Mouse (Mus musculus): Measurements from ENCODE around the gene Ssc5d. TPM values are rescaled to one million over a fixed set of nuclear protein-coding genes. Genes with fewer than 3 reads are reported as not detected.

Ssc5d gene
- polyA plus RNA-seq, 1 experiment from 2014 or later = 2.7 TPM

GRCm38 (mm10) chr7:4899649-4900522 lies 25.7 kb upstream of the Ssc5d start:
- H3K27ac ChIP-seq (ENCODE audit: low read length) = peak overlapping the region; percentile 88
- H3K4me3 ChIP-seq (ENCODE audit: low read length) = peak overlapping the region; percentile 44
- no peaks in the 10 kb centered on the region for H3K36me3 ChIP-seq (ENCODE audit: control insufficient read depth, insufficient read depth)
- peak overlapping the region; percentile 75 for H3K4me2 ChIP-seq (ENCODE audit: low read depth, low read length)
- ATAC-seq (replicated peaks; ENCODE audit: extremely low read depth, insufficient read depth, low FRiP score) = peak; percentile 79
- H3K27me3 ChIP-seq (ENCODE audit: control insufficient read depth, insufficient read depth, low read length) = no peaks in the 10 kb centered on the region
- H3K4me1 ChIP-seq (ENCODE audit: control insufficient read depth, insufficient read depth, low read length) = peaks cover 7% of the 10 kb centered on the region
- H3K9ac ChIP-seq (ENCODE audit: low read length) = peak overlapping the region; percentile 72
- H3K9me3 ChIP-seq (replicated peaks; ENCODE audit: control insufficient read depth, low read length) = peaks cover 4% of the 10 kb centered on the region; the same call in 1 of the 2 replicates
- 4% methylated on average over 19 of the region's 19 CpGs for WGBS

GRCm38 (mm10) chr7:4900523-4900851 lies 25.1 kb upstream of the Ssc5d start:
- ATAC-seq (replicated peaks; ENCODE audit: extremely low read depth, insufficient read depth, low FRiP score) = peak; percentile 25; the same call in 1 of the 2 replicates
- Histone ChIP-seq H3K4me1 (ENCODE audit: control insufficient read depth, insufficient read depth, low read length) (peaks cover 7% of the 10 kb centered on the region), H3K36me3 (ENCODE audit: control insufficient read depth, insufficient read depth) (no peaks in the 10 kb centered on the region), H3K9me3 (replicated peaks; ENCODE audit: control insufficient read depth, low read length) (peaks cover 4% of the 10 kb centered on the region; the same call in 1 of the 2 replicates), H3K4me3 (ENCODE audit: low read length) (peak overlapping the region; percentile 44), H3K27ac (ENCODE audit: low read length) (peak overlapping the region; percentile 88), H3K27me3 (ENCODE audit: control insufficient read depth, insufficient read depth, low read length) (no peaks in the 10 kb centered on the region), H3K4me2 (ENCODE audit: low read depth, low read length) (peak overlapping the region; percentile 75), H3K9ac (ENCODE audit: low read length) (peak overlapping the region; percentile 72)
- WGBS = 15% methylated on average over 10 of the region's 11 CpGs

GRCm38 (mm10) chr7:4901171-4901570 lies 24.4 kb upstream of the Ssc5d start:
- peaks cover 4% of the 10 kb centered on the region; the same call in 1 of the 2 replicates for H3K9me3 ChIP-seq (replicated peaks; ENCODE audit: control insufficient read depth, low read length)
- no peak overlapping the region; the same call in 1 of the 2 replicates for H3K27ac ChIP-seq (ENCODE audit: low read length)
- no peak overlapping the region; the same call in 1 of the 2 replicates for H3K9ac ChIP-seq (ENCODE audit: low read length)
- peak overlapping the region; percentile 75; the same call in 1 of the 2 replicates for H3K4me2 ChIP-seq (ENCODE audit: low read depth, low read length)
- H3K36me3 ChIP-seq (ENCODE audit: control insufficient read depth, insufficient read depth) = no peaks in the 10 kb centered on the region
- no peak for ATAC-seq (replicated peaks; ENCODE audit: extremely low read depth, insufficient read depth, low FRiP score)
- H3K4me3 ChIP-seq (ENCODE audit: low read length) = peak overlapping the region; percentile 44
- no peaks in the 10 kb centered on the region for H3K27me3 ChIP-seq (ENCODE audit: control insufficient read depth, insufficient read depth, low read length)
- H3K4me1 ChIP-seq (ENCODE audit: control insufficient read depth, insufficient read depth, low read length) = peaks cover 7% of the 10 kb centered on the region
- 53% methylated on average over 8 of the region's 8 CpGs for WGBS

- H3K9ac ChIP-seq (ENCODE audit: low read length) = no peak overlapping the region
- peaks cover 4% of the 10 kb centered on the region; the same call in 1 of the 2 replicates for H3K9me3 ChIP-seq (replicated peaks; ENCODE audit: control insufficient read depth, low read length)
- no peak overlapping the region for H3K4me3 ChIP-seq (ENCODE audit: low read length)
- no peak for ATAC-seq (replicated peaks; ENCODE audit: extremely low read depth, insufficient read depth, low FRiP score)
- 66% methylated on average over 9 of the region's 9 CpGs for WGBS
- H3K4me2 ChIP-seq (ENCODE audit: low read depth, low read length) = no peak overlapping the region
- no peaks in the 10 kb centered on the region for H3K36me3 ChIP-seq (ENCODE audit: control insufficient read depth, insufficient read depth)
- H3K27ac ChIP-seq (ENCODE audit: low read length) = no peak overlapping the region
- peaks cover 7% of the 10 kb centered on the region for H3K4me1 ChIP-seq (ENCODE audit: control insufficient read depth, insufficient read depth, low read length)
- H3K27me3 ChIP-seq (ENCODE audit: control insufficient read depth, insufficient read depth, low read length) = no peaks in the 10 kb centered on the region
These were observed 23.2 kb upstream of the Ssc5d start for GRCm38 (mm10) chr7:4902404-4902803.

- Histone ChIP-seq H3K27me3 (ENCODE audit: control insufficient read depth, insufficient read depth, low read length) (no peaks in the 10 kb centered on the region), H3K4me3 (ENCODE audit: low read length) (no peak within 1 kb of the TSS), H3K27ac (ENCODE audit: low read length) (no peak within 1 kb of the TSS), H3K9me3 (replicated peaks; ENCODE audit: control insufficient read depth, low read length) (no peaks in the 10 kb centered on the region), H3K9ac (ENCODE audit: low read length) (no peak within 1 kb of the TSS), H3K36me3 (ENCODE audit: control insufficient read depth, insufficient read depth) (no peaks in the 10 kb centered on the region), H3K4me1 (ENCODE audit: control insufficient read depth, insufficient read depth, low read length) (no peaks in the 10 kb centered on the region), H3K4me2 (ENCODE audit: low read depth, low read length) (no peak within 1 kb of the TSS)
- ATAC-seq (replicated peaks; ENCODE audit: extremely low read depth, insufficient read depth, low FRiP score) = no peak
- 40% methylated on average over 10 of the region's 10 CpGs for WGBS
These were observed 19.1 kb upstream of the Ssc5d start, which contains the start of gene Gm36210 for GRCm38 (mm10) chr7:4906466-4906950. Gene Gm36210, minus strand, starts transcription at chr7:4906516.

- WGBS = 32% methylated on average over 9 of the region's 9 CpGs
- H3K4me2 ChIP-seq (ENCODE audit: low read depth, low read length) = no peak overlapping the region
- no peaks in the 10 kb centered on the region for H3K36me3 ChIP-seq (ENCODE audit: control insufficient read depth, insufficient read depth)
- H3K9ac ChIP-seq (ENCODE audit: low read length) = no peak overlapping the region
- H3K4me3 ChIP-seq (ENCODE audit: low read length) = no peak overlapping the region
- no peak for ATAC-seq (replicated peaks; ENCODE audit: extremely low read depth, insufficient read depth, low FRiP score)
- no peak overlapping the region for H3K27ac ChIP-seq (ENCODE audit: low read length)
- H3K27me3 ChIP-seq (ENCODE audit: control insufficient read depth, insufficient read depth, low read length) = no peaks in the 10 kb centered on the region
- no peaks in the 10 kb centered on the region for H3K9me3 ChIP-seq (replicated peaks; ENCODE audit: control insufficient read depth, low read length)
- H3K4me1 ChIP-seq (ENCODE audit: control insufficient read depth, insufficient read depth, low read length) = peaks cover 8% of the 10 kb centered on the region
These were observed 14.0 kb upstream of the Ssc5d start for GRCm38 (mm10) chr7:4911561-4911960.

- peaks cover 11% of the 10 kb centered on the region for H3K4me1 ChIP-seq (ENCODE audit: control insufficient read depth, insufficient read depth, low read length)
- H3K9me3 ChIP-seq (replicated peaks; ENCODE audit: control insufficient read depth, low read length) = no peaks in the 10 kb centered on the region
- no peaks in the 10 kb centered on the region for H3K27me3 ChIP-seq (ENCODE audit: control insufficient read depth, insufficient read depth, low read length)
- no peak overlapping the region for H3K4me3 ChIP-seq (ENCODE audit: low read length)
- no peak overlapping the region for H3K4me2 ChIP-seq (ENCODE audit: low read depth, low read length)
- no peak overlapping the region for H3K27ac ChIP-seq (ENCODE audit: low read length)
- H3K36me3 ChIP-seq (ENCODE audit: control insufficient read depth, insufficient read depth) = no peaks in the 10 kb centered on the region
- no peak for ATAC-seq (replicated peaks; ENCODE audit: extremely low read depth, insufficient read depth, low FRiP score)
- no peak overlapping the region for H3K9ac ChIP-seq (ENCODE audit: low read length)
- WGBS = 59% methylated on average over 5 of the region's 5 CpGs
These were observed 13.3 kb upstream of the Ssc5d start for GRCm38 (mm10) chr7:4912248-4912647.

- Histone ChIP-seq H3K36me3 (ENCODE audit: control insufficient read depth, insufficient read depth) (peaks cover 25% of the 10 kb centered on the region), H3K9ac (ENCODE audit: low read length) (peak within 1 kb of the TSS; percentile 97), H3K4me1 (ENCODE audit: control insufficient read depth, insufficient read depth, low read length) (peaks cover 11% of the 10 kb centered on the region), H3K4me2 (ENCODE audit: low read depth, low read length) (peak within 1 kb of the TSS; percentile 93), H3K9me3 (replicated peaks; ENCODE audit: control insufficient read depth, low read length) (no peaks in the 10 kb centered on the region), H3K27ac (ENCODE audit: low read length) (peak within 1 kb of the TSS; percentile 85), H3K4me3 (ENCODE audit: low read length) (peak within 1 kb of the TSS; percentile 87), H3K27me3 (ENCODE audit: control insufficient read depth, insufficient read depth, low read length) (no peaks in the 10 kb centered on the region)
- under 1% methylated on average over 44 of the region's 56 CpGs for WGBS
- peak; percentile 88 for ATAC-seq (replicated peaks; ENCODE audit: extremely low read depth, insufficient read depth, low FRiP score)
These were observed 10.4 kb upstream of the Ssc5d start, which contains the start of gene Zfp628 for GRCm38 (mm10) chr7:4915007-4915665. Gene Zfp628, plus strand, starts transcription at chr7:4915217.
